Mouse (Mus musculus) erythroblast, embryonic 14.5 days (primary cell): ENCODE data around the gene Psmd1.

Experiments used
- GATA1 ChIP-seq: IDR thresholded peaks from 2 replicates; pipeline ENCODE4 v1.6.1; 2012; ENCODE audit warnings: low read length, inconsistent platforms, mixed read lengths
- TAL1 ChIP-seq: IDR thresholded peaks from 3 replicates; pipeline ENCODE4 v1.6.1; 2012; ENCODE audit warnings: low read length, inconsistent platforms, mixed read lengths

DNA sequence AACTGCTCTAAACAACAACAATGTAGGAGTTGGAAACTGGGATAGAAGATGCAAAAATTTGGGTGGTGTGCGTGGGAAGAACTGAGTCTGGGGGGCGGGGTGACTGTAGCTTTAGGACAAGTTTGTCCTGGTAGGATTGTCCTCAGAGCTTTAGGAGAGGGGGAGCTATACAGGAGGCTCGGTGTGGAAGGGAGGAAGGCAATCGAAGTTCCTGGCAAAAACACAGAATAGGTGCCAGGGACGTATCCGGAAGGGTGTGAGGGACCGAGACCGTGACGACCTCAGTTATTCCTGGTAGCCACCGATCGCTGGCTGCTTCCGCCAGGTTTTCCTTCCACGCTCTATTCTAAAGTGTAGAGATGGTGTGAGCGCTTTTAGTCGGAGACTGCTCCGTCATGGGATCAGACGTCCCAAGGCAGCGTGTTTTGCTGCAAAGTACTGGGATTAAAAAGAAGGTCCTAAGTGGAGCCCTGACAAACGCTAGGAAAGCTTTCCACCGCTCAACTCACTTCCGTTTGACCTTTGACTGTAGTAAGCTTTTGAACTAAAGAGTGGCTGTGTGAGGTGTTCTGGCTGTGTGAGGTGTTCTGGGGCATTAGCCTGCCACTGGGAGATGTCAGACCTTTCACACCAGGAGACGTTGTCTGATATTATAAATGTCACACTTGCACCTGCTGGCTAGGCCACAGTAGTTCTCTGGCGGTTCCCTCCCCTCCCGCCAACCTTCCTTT lies 17.2 kb upstream of the Psmd1 start:
- TF ChIP-seq GATA1 (no peak), TAL1 (no peak)
